Mouse (Mus musculus) heart, postnatal 10 days (tissue): ENCODE data around the gene Il12rb1. TPM values are rescaled to one million over a fixed set of nuclear protein-coding genes. Genes with fewer than 3 reads are reported as not detected.
"Not testable (repeated sequence)": the region's sequence is repeated elsewhere in the genome, so short reads cannot be mapped to it uniquely, and the experiment has no call there.

Experiments used
- DNase-seq, 2 experiments: peaks; one replicate each; pipeline ENCODE4 v3.0.0; 2021
- intact Hi-C: fragments of 180-260 bp; cut with DNase I; formaldehyde crosslinking; loops from one replicate; pipeline ENCODE4 v1.15.1; 2025
- total RNA-seq, 2 experiments: library from RNA; stranded (reverse); gene quantifications; 2 replicates each; pipeline ENCODE4 v1.2.3; 2021

Gene Il12rb1
- total RNA-seq, 2 experiments from 2014 or later: 0.53 TPM; not detected in 1

- intact Hi-C loops: loop anchor here (1.0 to 5.0 kb wide), 3 partner anchors 19 to 100 kb away; partner anchors contain the start of gene Pde4c
- no peak for DNase-seq
Measured at GRCm38 (mm10) chr8:70821992-70822391, 13.7 kb downstream of the Il12rb1 start.

GRCm38 (mm10) chr8:70822594-70822993, 14.3 kb downstream of the Il12rb1 start:
- intact Hi-C loops: loop anchor here (5.0 kb wide), 1 partner anchor 100 kb away; the partner anchor contains the start of gene Pde4c
- not testable (repeated sequence) for DNase-seq

DNA sequence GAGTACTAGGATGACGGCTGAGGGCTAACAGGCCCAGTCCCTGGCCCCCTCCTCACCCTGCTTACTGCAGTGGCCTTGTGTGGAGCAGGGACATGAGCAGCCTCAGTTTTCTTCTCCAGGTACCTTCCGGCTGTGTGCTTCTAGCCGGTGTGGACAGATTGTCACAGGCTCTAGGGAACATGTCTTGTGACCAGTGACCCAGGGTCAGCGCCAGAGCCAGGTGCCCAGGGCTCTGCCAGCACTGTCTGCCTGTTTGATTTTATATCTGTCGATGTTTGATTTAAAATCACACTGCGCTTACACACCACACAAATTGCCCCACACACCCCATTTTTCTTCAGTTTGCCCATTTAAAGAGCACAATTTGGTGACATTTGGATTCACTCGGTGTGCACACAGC, 15.6 kb downstream of the Il12rb1 start:
- no peak for DNase-seq
- intact Hi-C loops: loop anchor here (5.0 kb wide), 1 partner anchor 102 kb away; the partner anchor contains the start of gene Pde4c

- intact Hi-C loops: no loop called here
- no peak for DNase-seq
Measured at GRCm38 (mm10) chr8:70825816-70826215, 17.6 kb downstream of the Il12rb1 start.

GRCm38 (mm10) chr8:70827010-70827409, 18.8 kb downstream of the Il12rb1 start:
- no peak for DNase-seq
- intact Hi-C loops: no loop called here

DNA sequence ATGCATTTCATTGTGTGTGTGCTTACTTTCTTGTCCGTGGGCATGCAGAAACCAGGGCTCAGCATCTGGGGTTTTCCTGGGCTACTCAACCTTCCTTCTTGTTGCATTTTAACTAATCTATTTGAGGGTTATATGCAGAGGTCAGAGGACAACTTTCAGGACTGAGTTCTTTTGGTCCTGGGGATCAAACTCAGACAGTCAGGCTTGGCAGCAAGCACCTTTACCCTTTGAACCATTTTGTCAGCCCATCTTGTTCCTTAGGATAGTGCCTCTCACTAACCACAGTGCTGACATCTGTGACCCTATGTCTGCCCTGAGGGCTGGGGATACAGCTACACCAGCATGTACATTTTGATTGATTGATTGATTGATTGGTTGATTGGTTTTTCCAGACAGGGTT, 19.5 kb downstream of the Il12rb1 start:
- intact Hi-C loops: no loop called here
- DNase-seq: no peak

DNA sequence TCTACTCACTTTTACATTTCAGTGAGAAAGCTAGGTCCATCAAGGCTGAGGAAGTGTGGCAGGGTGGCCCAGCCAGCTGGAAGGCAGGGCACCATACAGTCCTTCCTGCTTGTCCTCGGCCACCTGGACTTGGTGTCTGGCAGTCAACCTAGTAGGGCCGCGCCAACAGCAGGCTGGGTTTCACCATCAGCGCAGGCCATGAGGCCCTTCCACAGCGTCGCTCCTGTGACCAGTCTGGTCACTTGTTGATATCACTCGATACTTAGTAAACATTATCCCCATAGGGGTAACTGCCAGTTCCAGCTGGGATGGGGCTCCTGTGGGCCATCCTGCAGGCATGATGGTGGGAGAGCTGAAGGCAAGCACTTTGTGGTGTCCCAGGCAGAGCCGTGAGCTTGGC, 23.3 kb downstream of the Il12rb1 start:
- intact Hi-C loops: no loop called here
- no peak for DNase-seq

- intact Hi-C loops: no loop called here
- DNase-seq: no peak
Measured at GRCm38 (mm10) chr8:70832371-70832770, 24.1 kb downstream of the Il12rb1 start.

- intact Hi-C loops: no loop called here
- peak; percentile 46 to 60 for DNase-seq
Measured at GRCm38 (mm10) chr8:70833018-70833482, 24.8 kb downstream of the Il12rb1 start.

DNA sequence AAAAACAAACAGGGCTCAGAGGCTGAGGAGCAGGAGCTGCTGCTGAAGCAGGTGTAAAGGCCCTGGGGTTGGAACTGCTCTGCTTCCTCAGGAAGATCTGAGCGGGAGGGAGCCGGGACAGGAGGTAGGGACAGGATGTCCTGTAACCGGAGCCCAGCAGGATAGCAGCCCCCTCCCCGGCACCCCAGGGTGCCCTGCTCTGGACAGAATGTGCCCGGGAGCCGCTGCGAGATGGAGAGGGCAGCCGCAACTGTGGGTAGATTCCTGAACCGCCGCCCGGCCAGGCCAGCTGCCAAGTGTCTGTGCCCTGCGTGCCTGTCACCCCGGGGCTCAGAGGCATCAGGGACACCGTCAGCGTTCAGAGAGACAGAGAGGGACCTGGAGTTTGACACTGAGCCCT, 25.3 kb downstream of the Il12rb1 start:
- intact Hi-C loops: no loop called here
- DNase-seq: peak; percentile 91 to 92

GRCm38 (mm10) chr8:70834071-70834470, 25.8 kb downstream of the Il12rb1 start:
- no peak for DNase-seq
- intact Hi-C loops: no loop called here

DNA sequence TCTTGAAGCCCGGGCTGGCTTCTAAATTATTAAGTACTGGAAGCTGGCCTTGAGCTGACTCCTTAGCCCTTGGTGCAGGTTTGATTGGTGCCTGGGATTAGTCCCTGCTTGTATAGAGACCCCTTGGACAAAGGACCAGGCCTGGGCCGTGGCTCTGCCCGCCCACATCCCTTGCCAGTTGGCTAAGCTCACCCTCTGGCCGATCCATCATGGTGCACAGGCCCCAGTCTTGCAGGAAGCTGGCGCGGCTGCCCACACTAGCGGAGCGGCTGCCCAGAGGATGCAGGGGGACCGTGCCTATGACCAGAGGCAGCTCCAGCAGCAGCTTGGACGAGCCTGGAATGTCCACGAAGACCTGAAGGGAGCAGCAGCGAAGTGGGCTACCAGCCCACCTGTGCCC, 28.4 kb downstream of the Il12rb1 start:
- intact Hi-C loops: no loop called here
- no peak for DNase-seq

- intact Hi-C loops: no loop called here
- DNase-seq: no peak
Measured at GRCm38 (mm10) chr8:70838654-70839407, 30.6 kb downstream of the Il12rb1 start.

GRCm38 (mm10) chr8:70839408-70840351, 31.4 kb downstream of the Il12rb1 start, which contains the start of gene Arrdc2:
Arrdc2 (minus strand) TSS chr8:70839720.
- intact Hi-C loops: loop anchor here (5.0 kb wide), 1 partner anchor 77 kb away; the partner anchor contains the start of gene Mpv17l2

DNA sequence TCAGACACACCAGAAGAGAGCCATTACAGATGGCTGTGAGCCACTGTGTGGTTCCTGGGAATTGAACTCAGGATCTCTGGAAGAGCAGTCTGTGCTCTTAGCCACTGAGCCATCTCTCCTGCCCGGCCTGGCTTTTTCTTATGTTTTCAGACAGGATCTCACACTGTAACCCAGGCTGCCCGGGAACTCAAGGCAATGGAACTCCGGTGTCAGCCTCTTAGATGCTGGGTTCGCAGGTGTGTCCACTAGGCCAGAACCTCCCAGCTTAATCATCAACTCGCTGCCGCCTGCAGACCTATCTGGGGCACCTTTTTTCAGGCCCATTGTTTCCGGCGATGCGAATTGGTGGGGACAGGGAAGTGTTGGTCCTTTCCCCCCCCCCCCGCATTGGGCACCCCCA, 32.3 kb downstream of the Il12rb1 start:
- intact Hi-C loops: loop anchor here (5.0 kb wide), 1 partner anchor 78 kb away; the partner anchor contains the start of gene Mpv17l2
- DNase-seq: no peak

More at GRCm38 (mm10) chr8:70839408-70840351, 31.4 kb downstream of the Il12rb1 start, which contains the start of gene Arrdc2:
- peak; percentile 99 for DNase-seq

DNA sequence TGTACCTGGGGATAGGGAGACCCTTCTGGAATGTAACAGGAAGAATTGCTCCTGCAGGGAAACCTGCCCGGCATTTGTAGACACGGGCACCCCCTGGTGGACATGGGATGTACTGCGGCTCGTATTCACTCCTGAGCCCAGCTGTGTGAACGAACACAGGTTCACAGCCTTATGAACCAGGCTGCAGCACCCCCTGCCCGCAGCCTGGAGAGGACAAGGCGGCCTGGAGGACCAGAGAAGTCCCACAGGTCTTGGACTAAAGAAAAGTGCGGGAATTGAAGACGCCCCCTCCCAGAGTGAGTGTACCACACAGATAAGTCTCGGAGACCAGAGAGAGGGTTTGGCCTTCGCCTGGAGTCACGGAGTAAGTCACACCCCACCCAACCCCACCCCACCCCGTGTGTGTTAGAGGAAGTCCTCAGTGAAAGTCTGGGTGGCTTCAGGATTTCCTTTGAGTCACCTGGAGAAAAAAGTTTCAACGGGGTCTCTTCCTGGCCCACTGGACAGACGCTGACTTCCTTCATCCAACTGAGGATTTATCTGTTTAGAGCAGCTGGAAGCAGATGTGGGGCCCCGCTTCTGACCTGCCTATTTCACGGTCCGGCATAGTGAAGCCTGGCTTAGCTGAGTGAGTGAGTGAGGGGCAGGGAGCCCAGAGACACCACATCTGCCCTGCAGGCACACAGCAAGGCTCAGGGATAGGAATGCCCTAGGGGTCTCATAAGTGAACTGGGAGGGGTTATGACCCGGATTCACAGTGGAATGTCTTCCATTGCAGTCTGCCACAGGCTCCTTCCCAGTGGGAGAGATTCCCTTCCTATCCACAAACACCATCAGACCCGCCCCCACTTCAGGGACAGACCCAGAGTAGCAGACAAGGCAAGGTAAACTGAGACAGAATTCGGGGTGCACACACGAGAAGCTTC, 33.2 kb downstream of the Il12rb1 start:
- intact Hi-C loops: loop anchor here (1.0 to 5.0 kb wide), 3 partner anchors 20 to 121 kb away; partner anchors contain the start of gene Mpv17l2
- peak; percentile 93 to 96 for DNase-seq

- intact Hi-C loops: loop anchor here (5.0 kb wide), 1 partner anchor 80 kb away; the partner anchor contains the start of gene Mpv17l2
- DNase-seq: no peak
Measured at GRCm38 (mm10) chr8:70842484-70842883, 34.2 kb downstream of the Il12rb1 start.

DNA sequence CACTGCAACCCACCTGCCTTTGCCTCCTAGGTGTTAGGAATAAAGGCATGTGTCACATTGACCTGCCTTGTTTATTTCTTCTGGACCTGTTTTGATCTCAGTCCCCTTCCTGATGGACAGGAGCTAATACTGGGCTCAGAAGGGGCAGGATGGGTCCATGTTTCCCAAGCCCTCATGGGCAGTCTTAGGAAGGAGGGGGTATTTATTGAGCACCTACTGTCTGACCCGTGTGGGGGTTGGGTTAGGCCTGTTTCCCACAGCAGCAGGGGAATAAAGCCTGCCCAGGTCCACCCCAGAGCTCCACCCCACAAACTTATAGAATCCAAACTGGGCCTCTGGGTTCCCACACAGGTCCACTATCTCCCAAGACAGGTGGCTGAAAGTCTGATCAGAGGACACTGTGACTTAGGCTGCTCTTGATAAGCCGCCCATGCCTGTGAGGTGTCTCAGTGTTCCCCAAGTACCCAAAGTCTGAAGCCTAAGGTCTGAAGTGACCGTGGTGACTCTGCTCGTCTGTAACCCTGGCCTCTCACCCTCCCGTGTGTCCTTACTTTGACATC, 35.0 kb downstream of the Il12rb1 start:
- intact Hi-C loops: loop anchor here (5.0 kb wide), 1 partner anchor 81 kb away; the partner anchor contains the start of gene Mpv17l2
- no peak for DNase-seq

DNA sequence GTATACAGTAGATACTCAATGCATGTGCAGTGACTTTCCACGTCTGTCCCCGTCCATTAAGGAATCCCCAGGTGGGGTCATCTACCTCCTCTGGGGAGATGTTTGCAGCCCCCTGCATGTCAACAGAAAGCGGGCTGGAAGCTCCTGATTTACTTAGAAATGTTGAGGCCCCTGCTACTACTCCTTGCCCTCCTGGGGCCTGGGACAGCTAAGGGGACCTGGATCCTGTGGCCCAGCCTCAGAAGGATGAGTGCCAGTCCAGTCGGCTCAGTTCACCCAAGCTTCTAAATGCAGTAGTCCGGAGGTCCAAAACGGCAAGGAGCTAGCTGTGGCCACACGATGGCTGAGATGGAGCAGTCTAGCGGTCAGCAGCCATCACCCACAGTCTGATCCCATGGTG, 35.7 kb downstream of the Il12rb1 start:
- intact Hi-C loops: loop anchor here (1.0 to 5.0 kb wide), 2 partner anchors 25 to 82 kb away; partner anchors contain the start of gene Mpv17l2
- DNase-seq: no peak
